Mouse (Mus musculus) heart, embryonic 12.5 days (tissue): ENCODE measurements around the gene Eml3. TPM values are rescaled to one million over a fixed set of nuclear protein-coding genes. Genes with fewer than 3 reads are reported as not detected.
A peak's percentile ranks its signal among the peaks of the same experiment; 100 is the strongest.

Experiments
- ATAC-seq: fragments of 200-750 bp; cut with Nextera tagmentation; 2 replicates; pipeline ENCODE4 v1.8.0; 2017; ENCODE audit warnings: moderate TSS enrichment, moderate library complexity; ENCODE audit not compliant: insufficient number of reproducible peaks, low FRiP score
- H3K27ac ChIP-seq: fragments of 300-500 bp; sonication (generic); 2 replicates; pipeline ENCODE4 v1.5.1; 2016; ENCODE audit warnings: mild to moderate bottlenecking, moderate library complexity; ENCODE audit not compliant: poor library complexity, severe bottlenecking
- H3K27me3 ChIP-seq: fragments of 300-500 bp; sonication (generic); replicated peaks from 2 replicates; pipeline ENCODE4 v1.6.1; 2016; ENCODE audit warnings: mild to moderate bottlenecking, moderate library complexity
- H3K36me3 ChIP-seq: fragments of 300-500 bp; sonication (generic); 2 replicates; pipeline ENCODE4 v1.6.1; 2016; ENCODE audit warnings: mild to moderate bottlenecking, moderate library complexity
- H3K4me1 ChIP-seq: fragments of 300-500 bp; sonication (generic); replicated peaks from 2 replicates; pipeline ENCODE4 v1.6.1; 2016; ENCODE audit warnings: mild to moderate bottlenecking
- H3K4me2 ChIP-seq: fragments of 300-500 bp; sonication (generic); 2 replicates; pipeline ENCODE4 v1.6.1; 2016; ENCODE audit warnings: mild to moderate bottlenecking, moderate library complexity
- H3K4me3 ChIP-seq: fragments of 300-500 bp; sonication (generic); 2 replicates; pipeline ENCODE4 v1.5.1; 2016; ENCODE audit warnings: mild to moderate bottlenecking
- H3K9ac ChIP-seq: fragments of 300-500 bp; sonication (generic); 2 replicates; pipeline ENCODE4 v1.6.1; 2016; ENCODE audit warnings: mild to moderate bottlenecking, moderate library complexity
- H3K9me3 ChIP-seq: fragments of 300-500 bp; sonication (generic); replicated peaks from 2 replicates; pipeline ENCODE4 v1.6.1; 2016; ENCODE audit warnings: mild to moderate bottlenecking, moderate library complexity
- WGBS: fragments of 180-500 bp; shearing (Covaris S2); methylation state at CpG from one replicate; pipeline ENCODE4 v1.1.7; 2016; 5-methylcytosine and 5-hydroxymethylcytosine counted together
- polyA plus RNA-seq: library from polyadenylated mRNA; unstranded; fragments of >200 nt; fragmentation: Nextera tagmentation; extraction: Ambion mirVana; gene quantifications from 2 replicates; pipeline ENCODE4 v1.2.1, GENCODE M21; 2016

The Eml3 gene
- polyA plus RNA-seq, 1 experiment from 2014 or later, result 13.5 TPM

- Histone ChIP-seq H3K9ac (no peak overlapping the region), H3K27me3 (no peaks in the 10 kb centered on the region), H3K4me3 (peak overlapping the region; percentile 86), H3K9me3 (no peaks in the 10 kb centered on the region), H3K27ac (peak overlapping the region; percentile 86), H3K4me1 (peaks cover 15% of the 10 kb centered on the region), H3K36me3 (peaks cover 31% of the 10 kb centered on the region), H3K4me2 (peak overlapping the region; percentile 83)
- WGBS, result 64% methylated on average over 6 of the region's 6 CpGs
- no peak for ATAC-seq
These were observed 9.7 kb upstream of the Eml3 start for GRCm38 (mm10) chr19:8919684-8920072.

DNA sequence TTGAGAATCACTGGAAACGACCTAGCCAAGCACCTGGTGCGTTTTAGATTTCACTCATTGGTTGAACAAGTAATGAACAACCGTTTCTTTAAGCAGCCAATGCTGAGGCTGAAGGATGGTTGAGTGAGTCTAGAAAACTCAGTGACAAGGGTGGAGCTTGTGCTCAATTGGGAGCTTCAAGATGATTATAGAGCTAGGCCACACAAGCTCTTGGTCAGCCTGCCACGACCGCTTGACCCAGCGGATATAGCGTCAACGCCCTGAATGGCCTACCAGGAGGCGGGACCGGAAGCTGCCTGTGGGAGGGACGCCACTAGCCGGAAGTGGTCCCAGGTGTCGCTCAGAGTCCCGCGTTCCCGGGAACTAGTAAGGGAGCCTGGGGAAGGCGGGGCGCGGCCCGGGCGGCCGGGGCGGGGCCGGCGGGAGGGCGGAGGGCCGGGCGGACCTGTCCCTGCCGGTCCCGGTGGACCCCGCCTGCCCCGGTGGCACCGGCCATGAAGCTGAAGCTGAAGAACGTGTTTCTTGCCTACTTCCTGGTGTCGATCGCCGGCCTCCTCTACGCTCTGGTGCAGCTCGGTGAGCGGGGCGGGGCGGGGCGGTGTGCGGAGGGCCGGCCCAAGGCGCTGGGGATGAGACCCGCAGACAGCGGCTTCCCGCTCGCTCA, 9.1 kb upstream of the Eml3 start, which contains the start of gene B3gat3:
Gene B3gat3, plus strand, starts transcription at position 302 of the 664 bp plus-strand sequence.
- Histone ChIP-seq H3K27me3 (no peaks in the 10 kb centered on the region), H3K4me3 (peak within 1 kb of the TSS; percentile 86), H3K4me1 (peaks cover 15% of the 10 kb centered on the region), H3K9ac (peak within 1 kb of the TSS; percentile 88), H3K9me3 (no peaks in the 10 kb centered on the region), H3K27ac (peak within 1 kb of the TSS; percentile 86), H3K36me3 (peaks cover 27% of the 10 kb centered on the region), H3K4me2 (peak within 1 kb of the TSS; percentile 83)
- WGBS, result 2% methylated on average over 50 of the region's 50 CpGs
- ATAC-seq, result peak; percentile 98

DNA sequence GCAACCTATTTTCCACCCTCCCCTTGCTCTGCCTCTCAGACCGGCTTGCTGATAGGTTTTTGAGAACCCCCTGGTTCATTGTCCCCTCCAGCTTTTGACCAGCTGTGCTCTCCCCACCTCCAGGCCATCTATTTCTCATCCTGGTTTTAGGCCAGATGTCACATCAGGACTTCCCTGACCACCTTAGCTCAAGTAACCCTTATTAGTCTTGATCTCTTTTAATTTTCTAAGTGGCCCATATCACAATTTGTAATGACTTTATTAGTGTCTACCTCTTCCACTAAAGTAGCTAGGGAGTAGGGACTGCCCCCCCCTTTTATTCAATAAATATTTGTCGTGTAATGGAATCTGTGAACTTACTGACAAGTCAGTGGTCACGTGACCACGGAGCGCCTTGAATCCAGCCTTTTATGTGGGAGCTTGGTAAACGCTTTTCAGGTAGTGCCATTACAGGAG, 8.5 kb upstream of the Eml3 start:
- peak overlapping the region; percentile 86 for H3K4me3 ChIP-seq
- H3K4me1 ChIP-seq, result peaks cover 15% of the 10 kb centered on the region
- H3K27ac ChIP-seq, result peak overlapping the region; percentile 86
- H3K9me3 ChIP-seq, result no peaks in the 10 kb centered on the region
- H3K4me2 ChIP-seq, result peak overlapping the region; percentile 83
- peak overlapping the region; percentile 88 for H3K9ac ChIP-seq
- H3K27me3 ChIP-seq, result no peaks in the 10 kb centered on the region
- H3K36me3 ChIP-seq, result peaks cover 27% of the 10 kb centered on the region
- WGBS, result 1% methylated on average over 6 of the region's 6 CpGs
- no peak for ATAC-seq

- peaks cover 15% of the 10 kb centered on the region for H3K4me1 ChIP-seq
- peaks cover 27% of the 10 kb centered on the region for H3K36me3 ChIP-seq
- no peak overlapping the region for H3K27ac ChIP-seq
- peak overlapping the region; percentile 83 for H3K4me2 ChIP-seq
- H3K27me3 ChIP-seq, result no peaks in the 10 kb centered on the region
- no peak for ATAC-seq
- H3K4me3 ChIP-seq, result no peak overlapping the region; the same call in 1 of the 2 replicates
- no peaks in the 10 kb centered on the region for H3K9me3 ChIP-seq
- H3K9ac ChIP-seq, result 0 out of 2 replicates have a peak overlapping the region, but pooled peaks have one; percentile 25
- WGBS, result 78% methylated on average over 9 of the region's 9 CpGs
These were observed 7.6 kb upstream of the Eml3 start for GRCm38 (mm10) chr19:8921741-8922140.

GRCm38 (mm10) chr19:8926766-8927165, 2.6 kb upstream of the Eml3 start:
- Histone ChIP-seq H3K27ac (no peak overlapping the region), H3K9me3 (no peaks in the 10 kb centered on the region), H3K27me3 (no peaks in the 10 kb centered on the region; the same call in 1 of the 2 replicates), H3K4me3 (no peak overlapping the region), H3K9ac (no peak overlapping the region), H3K4me1 (peaks cover 19% of the 10 kb centered on the region), H3K4me2 (no peak overlapping the region), H3K36me3 (peaks cover 41% of the 10 kb centered on the region)
- WGBS, result 92% methylated on average over 2 of the region's 2 CpGs
- ATAC-seq, result no peak

GRCm38 (mm10) chr19:8927891-8928525, 1.3 kb upstream of the Eml3 start:
- Histone ChIP-seq H3K36me3 (peaks cover 40% of the 10 kb centered on the region), H3K9me3 (no peaks in the 10 kb centered on the region), H3K4me2 (no peak overlapping the region), H3K4me3 (no peak overlapping the region), H3K4me1 (peaks cover 18% of the 10 kb centered on the region), H3K27ac (no peak overlapping the region), H3K27me3 (no peaks in the 10 kb centered on the region; the same call in 1 of the 2 replicates), H3K9ac (no peak overlapping the region)
- WGBS, result 84% methylated on average over 12 of the region's 12 CpGs
- no peak for ATAC-seq

GRCm38 (mm10) chr19:8928689-8929223, 596 bp upstream of the Eml3 start:
- no peak overlapping the region for H3K27ac ChIP-seq
- no peaks in the 10 kb centered on the region for H3K9me3 ChIP-seq
- H3K36me3 ChIP-seq, result peaks cover 47% of the 10 kb centered on the region
- H3K9ac ChIP-seq, result peak overlapping the region; percentile 85
- peak overlapping the region; percentile 82 for H3K4me2 ChIP-seq
- WGBS, result 19% methylated on average over 16 of the region's 16 CpGs
- H3K4me3 ChIP-seq, result peak overlapping the region; percentile 70
- H3K27me3 ChIP-seq, result no peaks in the 10 kb centered on the region; the same call in 1 of the 2 replicates
- no peak for ATAC-seq
- peaks cover 18% of the 10 kb centered on the region for H3K4me1 ChIP-seq

GRCm38 (mm10) chr19:8930117-8930516, 765 bp downstream of the Eml3 start:
- ATAC-seq, result no peak
- H3K9me3 ChIP-seq, result no peaks in the 10 kb centered on the region

DNA sequence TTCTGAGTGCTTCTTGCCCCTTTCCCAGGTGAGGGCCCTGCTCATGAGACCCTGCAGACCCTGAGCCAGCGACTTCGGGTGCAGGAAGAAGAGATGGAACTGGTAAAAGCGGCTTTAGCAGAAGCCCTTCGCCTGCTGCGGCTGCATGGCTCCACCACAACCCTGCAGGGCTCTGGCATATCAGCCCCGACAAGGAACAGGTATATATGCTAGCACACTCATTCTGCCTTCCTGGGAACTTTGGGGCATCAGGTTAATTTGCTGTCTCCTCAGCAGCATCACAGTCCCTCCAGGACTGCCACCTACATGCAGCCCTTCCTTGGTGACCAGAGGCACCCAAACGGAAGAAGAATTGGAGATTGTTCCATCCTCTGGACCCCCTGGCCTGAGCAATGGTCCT, 1.4 kb downstream of the Eml3 start:
- H3K9me3 ChIP-seq, result no peaks in the 10 kb centered on the region
- H3K4me3 ChIP-seq, result peak overlapping the region; percentile 70
- peaks cover 18% of the 10 kb centered on the region for H3K4me1 ChIP-seq
- H3K27me3 ChIP-seq, result no peaks in the 10 kb centered on the region; the same call in 1 of the 2 replicates
- H3K36me3 ChIP-seq, result peaks cover 54% of the 10 kb centered on the region
- 78% methylated on average over 7 of the region's 7 CpGs for WGBS
- H3K9ac ChIP-seq, result peak overlapping the region; percentile 85
- no peak overlapping the region for H3K27ac ChIP-seq
- ATAC-seq, result no peak
- peak overlapping the region; percentile 82 for H3K4me2 ChIP-seq

More at GRCm38 (mm10) chr19:8930117-8930516, 765 bp downstream of the Eml3 start:
- H3K9ac ChIP-seq, result peak overlapping the region; percentile 85
- no peak overlapping the region for H3K27ac ChIP-seq
- WGBS, result 12% methylated on average over 11 of the region's 11 CpGs
- H3K4me1 ChIP-seq, result peaks cover 18% of the 10 kb centered on the region
- H3K4me2 ChIP-seq, result peak overlapping the region; percentile 82
- no peaks in the 10 kb centered on the region; the same call in 1 of the 2 replicates for H3K27me3 ChIP-seq
- peak overlapping the region; percentile 70 for H3K4me3 ChIP-seq
- peaks cover 55% of the 10 kb centered on the region for H3K36me3 ChIP-seq

GRCm38 (mm10) chr19:8936736-8937135, 7.4 kb downstream of the Eml3 start:
- H3K9me3 ChIP-seq, result no peaks in the 10 kb centered on the region
- no peak overlapping the region for H3K4me2 ChIP-seq
- no peak overlapping the region for H3K9ac ChIP-seq
- H3K27ac ChIP-seq, result no peak overlapping the region
- H3K4me1 ChIP-seq, result peaks cover 13% of the 10 kb centered on the region
- H3K36me3 ChIP-seq, result peaks cover 61% of the 10 kb centered on the region
- 91% methylated on average over 2 of the region's 2 CpGs for WGBS
- no peaks in the 10 kb centered on the region for H3K27me3 ChIP-seq
- no peak overlapping the region for H3K4me3 ChIP-seq
- no peak for ATAC-seq

DNA sequence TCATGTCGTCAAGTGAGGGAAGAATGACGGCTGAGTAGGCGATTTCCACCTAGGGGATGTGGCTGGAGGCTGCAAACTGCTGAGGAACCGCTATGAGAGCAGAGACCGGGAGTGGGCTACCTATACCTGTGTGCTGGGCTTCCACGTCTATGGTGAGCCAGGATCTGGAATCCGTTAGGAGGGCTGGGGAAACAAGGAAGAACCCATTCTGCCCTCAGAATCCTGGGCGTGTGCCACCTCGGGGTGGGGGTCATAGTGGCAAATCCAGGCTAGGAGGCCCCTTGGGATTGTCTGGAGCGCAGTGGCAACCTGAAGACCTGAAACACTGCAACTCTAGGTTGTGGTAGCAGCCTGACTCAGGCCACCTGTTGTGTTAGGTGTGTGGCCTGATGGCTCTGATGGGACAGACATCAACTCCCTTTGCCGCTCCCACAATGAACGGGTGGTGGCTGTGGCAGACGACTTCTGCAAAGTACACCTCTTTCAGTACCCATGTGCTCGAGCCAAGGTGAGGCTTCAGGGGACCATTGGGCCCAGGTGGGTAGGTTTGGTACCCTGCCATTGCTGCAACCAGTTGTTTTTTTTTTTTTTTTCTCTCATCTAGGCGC, 11.3 kb downstream of the Eml3 start:
- H3K36me3 ChIP-seq, result peaks cover 53% of the 10 kb centered on the region
- ATAC-seq, result no peak
- 78% methylated on average over 15 of the region's 15 CpGs for WGBS
- no peak overlapping the region for H3K4me3 ChIP-seq
- H3K9me3 ChIP-seq, result no peaks in the 10 kb centered on the region
- no peak overlapping the region for H3K27ac ChIP-seq
- peak overlapping the region; percentile 77; the same call in 1 of the 2 replicates for H3K9ac ChIP-seq
- peak overlapping the region; percentile 72 for H3K4me2 ChIP-seq
- H3K4me1 ChIP-seq, result peaks cover 35% of the 10 kb centered on the region
- H3K27me3 ChIP-seq, result no peaks in the 10 kb centered on the region
